Mouse (Mus musculus): ENCODE measurements around the gene Aars2. TPM values are rescaled to one million over a fixed set of nuclear protein-coding genes. Genes with fewer than 3 reads are reported as not detected.

The Aars2 gene
- total RNA-seq, 2 experiments from 2014 or later: 14.3 to 16.4 TPM

DNA sequence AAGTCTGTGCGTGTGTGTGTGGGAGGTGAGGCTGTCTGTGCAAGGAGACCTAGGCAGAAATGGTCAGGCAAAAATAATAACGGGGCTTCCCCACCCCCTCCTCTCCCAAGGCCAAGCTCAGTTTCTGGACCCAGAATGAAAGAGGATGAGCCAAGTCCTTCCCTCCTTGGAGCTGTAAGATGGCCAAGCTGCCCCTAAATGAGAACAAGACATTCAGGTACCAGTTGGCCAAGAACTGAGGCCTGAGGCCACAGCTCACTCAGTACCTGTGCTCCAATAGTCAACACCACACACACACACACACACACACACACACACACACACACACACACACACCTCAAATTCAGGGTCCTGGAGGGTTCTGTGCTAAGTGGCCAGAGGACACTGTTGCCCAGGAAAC, 36.1 kb downstream of the Aars2 start:
- no peak for DNase-seq

GRCm38 (mm10) chr17:45543115-45543514, 36.5 kb downstream of the Aars2 start:
- DNase-seq: no peak

DNA sequence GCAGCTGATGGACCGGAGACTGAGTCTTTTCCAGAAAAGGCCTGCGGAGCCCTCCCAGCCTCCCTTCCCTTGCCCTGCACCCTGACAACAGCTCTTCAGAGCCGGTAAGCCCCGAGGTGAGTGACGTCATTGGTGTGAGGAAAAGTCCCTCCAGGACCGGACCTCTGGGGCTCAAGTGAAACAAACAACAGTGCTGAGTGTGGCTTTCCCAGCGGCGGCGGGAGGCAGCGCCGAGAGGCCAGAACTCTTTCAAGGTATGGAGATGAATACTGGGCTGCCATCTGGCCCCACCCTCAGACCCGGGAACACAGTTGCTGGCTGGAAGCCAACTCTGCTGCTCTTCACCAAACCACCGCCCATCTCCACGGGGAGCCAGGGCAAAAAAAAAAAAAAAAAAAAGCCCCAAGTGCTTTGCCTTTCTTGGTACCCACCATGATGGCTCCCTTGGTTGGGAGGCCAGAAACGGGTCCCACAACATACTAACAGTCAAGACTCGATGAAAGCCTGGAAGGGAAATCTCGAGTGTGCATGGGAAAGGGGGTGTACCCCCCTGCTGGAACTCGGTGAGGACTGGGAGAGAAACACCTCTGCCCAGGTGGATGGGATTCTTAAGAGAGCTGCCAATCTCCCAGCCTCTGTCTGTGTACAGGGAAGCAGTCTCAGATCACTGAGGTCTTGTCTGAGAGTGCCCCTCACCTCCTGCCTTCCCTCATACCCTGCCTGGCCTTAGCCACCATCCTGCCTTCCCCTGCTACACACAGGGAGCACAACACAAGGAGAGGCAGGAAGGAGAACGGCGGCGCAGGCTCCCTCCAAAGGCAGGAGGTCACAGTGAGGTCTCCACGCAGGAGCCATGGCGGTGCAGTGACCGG, 37.6 kb downstream of the Aars2 start:
- DNase-seq: no peak

DNA sequence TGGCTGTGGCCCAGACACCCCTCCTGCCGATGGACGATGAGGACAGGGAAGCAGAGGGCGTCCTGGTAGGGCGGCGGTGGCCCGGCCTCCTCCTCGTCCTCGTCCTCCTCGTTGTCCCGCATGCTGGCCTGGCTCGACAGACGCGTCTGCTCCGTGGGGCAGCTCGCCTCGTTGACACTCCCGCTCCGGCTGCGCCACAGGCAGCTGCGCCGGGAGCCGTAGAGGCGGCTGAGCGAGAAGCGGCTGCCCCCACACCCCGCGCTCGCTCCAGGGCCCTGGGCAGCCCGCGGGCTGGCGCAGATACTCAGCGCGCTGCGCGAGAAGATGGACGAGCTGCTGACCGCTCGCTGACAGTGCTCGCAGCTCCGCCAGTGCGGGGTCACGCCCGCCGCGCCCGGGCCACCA, 38.2 kb downstream of the Aars2 start:
- DNase-seq: no peak

GRCm38 (mm10) chr17:45545278-45545961, 38.8 kb downstream of the Aars2 start:
- no peak for DNase-seq

- DNase-seq: no peak
These were observed 40.3 kb downstream of the Aars2 start for GRCm38 (mm10) chr17:45546941-45547340.

GRCm38 (mm10) chr17:45547461-45548190, 41.0 kb downstream of the Aars2 start:
- no peak for DNase-seq

DNA sequence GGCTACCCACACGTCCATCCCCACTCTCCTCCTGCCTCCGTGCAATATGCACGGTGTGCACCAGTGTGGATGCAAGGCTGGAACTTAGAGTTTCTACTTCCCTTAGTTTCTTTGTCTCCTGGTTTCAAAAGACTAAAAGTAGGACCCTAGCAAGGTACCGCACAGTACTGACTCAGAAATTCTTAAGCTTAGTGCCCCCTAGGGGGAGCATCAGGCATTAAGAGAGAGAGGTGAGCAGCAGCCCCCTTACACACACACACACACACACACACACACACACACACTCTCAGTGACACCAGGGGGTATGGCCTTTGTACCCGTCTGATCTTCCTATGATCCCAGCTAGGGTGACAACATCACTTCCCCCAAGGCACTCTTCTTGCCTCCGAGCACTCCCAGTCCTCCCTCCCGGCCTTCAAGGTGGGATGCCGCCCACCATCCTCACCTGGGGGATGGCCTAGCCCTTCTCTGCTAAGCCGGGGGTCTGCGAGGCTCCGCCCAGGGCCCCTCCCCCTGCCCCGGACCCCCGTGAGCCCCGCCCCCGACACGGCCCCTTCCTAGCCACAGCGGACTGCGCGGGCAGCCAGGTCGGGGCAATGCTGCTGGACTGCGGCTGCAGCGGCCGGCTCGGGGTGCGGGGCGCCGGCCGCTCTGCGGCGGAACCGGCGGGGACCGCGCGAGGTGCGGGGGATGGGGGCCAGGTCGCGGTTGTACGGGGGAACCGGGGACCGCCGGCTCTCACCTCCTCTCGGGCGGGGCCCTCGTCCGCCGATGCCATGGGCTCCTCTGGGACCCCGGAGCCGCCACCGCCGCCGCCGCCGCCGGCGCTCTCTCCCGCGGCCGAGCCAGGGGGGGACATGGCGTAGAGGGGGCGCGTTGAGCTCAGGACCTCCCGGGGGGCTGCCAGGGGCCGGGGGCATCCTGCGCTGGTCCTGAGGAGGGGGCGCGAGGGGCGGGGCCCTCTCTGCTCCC, 42.2 kb downstream of the Aars2 start:
- DNase-seq: no peak

GRCm38 (mm10) chr17:45549617-45550181, 43.1 kb downstream of the Aars2 start, which contains the start of gene Tmem151b:
TSS of gene Tmem151b (minus strand) at chr17:45549677.
- DNase-seq: no peak

- DNase-seq: no peak
These were observed 43.6 kb downstream of the Aars2 start for GRCm38 (mm10) chr17:45550253-45550652.

- no peak for DNase-seq
These were observed 44.7 kb downstream of the Aars2 start for GRCm38 (mm10) chr17:45551249-45551796.

GRCm38 (mm10) chr17:45551816-45552451, 45.3 kb downstream of the Aars2 start:
- DNase-seq: peak; percentile 76

DNA sequence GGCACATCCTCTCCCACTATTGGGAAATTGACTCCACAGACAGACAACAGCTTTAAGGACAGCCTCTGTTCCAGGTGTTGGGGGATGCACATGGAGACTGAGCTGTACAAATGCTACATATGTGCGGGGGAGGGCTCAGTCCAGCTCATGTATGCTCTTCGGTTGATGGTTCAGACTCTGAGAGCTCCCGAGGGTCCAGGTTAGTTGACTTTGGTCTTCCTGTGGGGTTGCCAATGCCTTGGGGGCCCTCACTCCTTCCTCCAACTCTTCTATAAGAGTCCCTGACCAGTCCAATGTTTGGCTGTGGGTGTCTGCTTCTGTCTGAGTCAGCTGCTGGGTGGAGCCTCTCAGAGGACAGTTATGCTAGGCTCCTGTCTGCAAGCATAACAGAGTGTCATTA, 46.4 kb downstream of the Aars2 start:
- no peak for DNase-seq

DNA sequence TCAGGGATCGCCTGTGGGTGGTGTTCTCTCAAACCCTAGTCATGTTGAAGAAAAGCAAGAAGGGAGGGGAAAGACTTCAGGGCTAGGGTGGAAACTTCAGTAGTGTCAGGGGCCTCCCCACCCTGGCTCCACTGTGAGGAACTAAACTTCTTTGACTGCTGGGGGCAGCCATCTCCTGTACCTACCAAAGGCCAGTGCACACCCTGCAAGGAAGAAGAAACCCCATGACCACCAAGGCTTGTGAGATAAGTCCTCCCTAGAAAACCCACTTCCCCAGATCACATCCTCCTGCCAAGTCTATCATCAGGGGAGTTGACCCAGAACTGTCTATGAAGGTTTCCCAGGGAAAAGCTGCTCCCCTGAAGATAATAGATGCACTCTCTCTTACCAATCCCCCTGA, 47.8 kb downstream of the Aars2 start:
- DNase-seq: no peak

DNA sequence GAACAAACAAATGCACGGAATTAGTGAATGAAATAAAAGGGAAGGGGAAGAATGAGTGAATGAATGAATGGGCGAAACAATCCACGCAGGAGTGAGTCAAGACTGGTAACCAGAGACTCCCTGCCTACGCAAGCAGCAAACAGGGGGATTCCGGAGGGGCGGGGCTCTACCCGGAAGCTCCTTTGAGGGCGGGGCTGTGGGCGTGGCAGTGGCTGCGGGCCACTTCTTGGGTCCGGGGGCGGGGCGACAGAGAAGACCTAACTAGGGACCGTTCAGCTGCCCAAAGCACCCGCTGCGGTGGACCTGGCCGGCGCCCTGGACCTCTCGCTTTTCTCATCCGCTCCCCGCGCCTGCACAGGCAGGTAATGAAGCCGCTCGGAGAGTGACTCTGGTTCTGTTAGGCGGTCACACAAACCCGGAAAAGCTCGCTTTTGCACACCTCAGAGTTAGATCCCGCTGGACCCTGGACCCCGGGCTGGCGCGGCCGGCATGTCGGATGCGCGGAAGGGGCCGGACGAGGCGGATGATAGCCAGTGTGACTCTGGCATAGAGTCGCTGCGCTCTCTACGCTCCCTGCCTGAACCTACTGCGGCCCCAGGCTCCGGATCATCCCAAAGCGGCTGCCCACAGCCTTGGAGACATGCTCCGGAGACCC, 48.9 kb downstream of the Aars2 start, which contains the start of gene Nfkbie:
TSS of gene Nfkbie (plus strand) at position 252 of the 655 bp plus-strand sequence.
- DNase-seq: peak; percentile 93

DNA sequence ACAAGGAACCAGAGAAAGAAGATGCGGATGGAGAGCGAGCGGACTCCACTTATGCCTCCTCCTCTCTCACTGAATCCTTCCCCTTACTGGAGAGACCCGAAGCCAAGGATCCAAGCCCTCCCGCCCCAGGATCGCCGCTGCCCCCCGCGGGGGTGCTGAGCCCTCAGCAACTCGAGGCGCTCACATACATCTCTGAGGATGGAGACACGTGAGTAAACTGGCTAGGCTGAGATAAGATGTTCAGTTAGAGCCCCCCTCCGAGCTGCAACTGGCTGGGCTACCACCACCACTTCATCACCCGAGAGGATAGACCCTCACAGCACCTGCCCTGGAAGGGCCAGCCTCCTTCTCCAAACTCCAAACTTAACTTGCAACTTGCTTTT, 49.5 kb downstream of the Aars2 start:
- no peak for DNase-seq

GRCm38 (mm10) chr17:45556514-45557245, 50.0 kb downstream of the Aars2 start:
- no peak for DNase-seq

DNA sequence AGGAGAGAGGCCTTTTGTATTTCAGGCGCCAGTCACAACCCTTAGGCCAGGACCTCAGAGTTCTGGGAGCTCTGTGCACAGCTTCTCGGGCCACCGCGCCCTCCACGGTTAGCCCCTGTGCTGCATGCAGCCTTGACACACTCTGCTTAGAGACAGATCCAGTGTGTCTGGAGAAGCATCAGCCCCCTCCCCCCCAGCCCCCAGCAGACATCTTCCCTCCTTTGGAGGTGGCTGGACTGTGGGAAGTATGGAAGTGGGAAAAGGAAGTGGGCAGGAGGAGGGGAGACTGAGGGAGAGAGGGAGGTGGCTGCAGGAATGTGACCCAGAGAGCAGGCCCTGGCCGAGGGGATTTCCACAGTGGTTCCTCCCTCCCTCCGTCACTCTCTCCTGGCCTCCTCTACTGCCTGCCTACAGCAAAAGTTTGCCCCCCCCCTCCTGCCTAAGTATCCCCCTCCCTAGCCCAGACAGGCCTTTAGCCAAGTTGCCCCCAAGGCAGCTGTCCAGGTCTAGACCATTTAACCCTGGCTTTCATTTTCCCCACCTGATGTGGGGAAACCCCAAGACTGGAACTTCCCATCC, 50.7 kb downstream of the Aars2 start:
- DNase-seq: no peak
